Mouse (Mus musculus) heart, adult 11 months (tissue): ENCODE measurements at regions not wholly inside any gene's neighbourhood (a gene's known extent, or its start where the extent isn't known, plus 50 kb on each side); places are given as distances from the start of the nearest gene placed in this dataset.

ENCODE experiments used
- DNase-seq: peaks from one replicate; pipeline ENCODE4 v3.0.0; 2022

GRCm38 (mm10) chr16:69125361-69125760 lies 738.2 kb downstream of the Speer2 start:
- peak; percentile 42 for DNase-seq

GRCm38 (mm10) chr16:69105331-69105730 lies 758.2 kb downstream of the Speer2 start:
- DNase-seq = no peak

- no peak for DNase-seq
These were observed 770.5 kb downstream of the Speer2 start for GRCm38 (mm10) chr16:69093083-69093482.

GRCm38 (mm10) chr16:69051124-69051523 lies 812.4 kb downstream of the Speer2 start:
- DNase-seq = no peak
